Mouse (Mus musculus) yolk sac, embryonic 10.5 days (tissue): ENCODE results near the gene Mus81.

ENCODE experiments used
- DNase-seq: peaks from one replicate; pipeline ENCODE4 v3.0.0-alpha.2; 2017; ENCODE audit warnings: low spot score

Mus81 gene

GRCm38 (mm10) chr19:5445747-5446146 is 42.5 kb downstream of the Mus81 start:
- DNase-seq: no peak

GRCm38 (mm10) chr19:5444954-5445353 is 43.2 kb downstream of the Mus81 start:
- DNase-seq: no peak

DNA sequence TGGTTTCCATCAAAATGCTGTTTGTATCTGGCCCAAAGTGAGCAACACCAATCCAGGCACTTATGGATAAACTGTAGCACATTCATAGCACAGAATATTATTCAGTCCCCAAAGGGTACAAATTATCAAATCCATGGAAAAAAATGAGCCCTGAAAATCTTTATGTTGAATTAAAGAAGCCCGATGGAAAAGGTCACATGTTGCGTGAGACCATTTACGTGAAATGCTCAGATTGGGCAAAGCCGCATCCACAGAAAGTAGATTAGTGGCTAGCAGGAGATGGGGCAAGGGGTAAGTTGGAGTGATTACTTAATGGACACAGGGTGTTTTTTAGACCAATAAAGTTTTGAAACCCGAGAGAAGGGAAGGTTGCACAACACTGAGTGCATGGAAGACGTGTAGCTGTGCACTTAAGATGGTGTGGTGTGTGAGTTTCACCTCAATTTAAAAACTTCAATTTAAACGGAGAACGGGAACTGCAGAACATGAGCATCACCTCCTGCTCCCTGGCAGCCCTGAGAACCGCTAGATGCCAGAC is 43.8 kb downstream of the Mus81 start:
- no peak for DNase-seq

DNA sequence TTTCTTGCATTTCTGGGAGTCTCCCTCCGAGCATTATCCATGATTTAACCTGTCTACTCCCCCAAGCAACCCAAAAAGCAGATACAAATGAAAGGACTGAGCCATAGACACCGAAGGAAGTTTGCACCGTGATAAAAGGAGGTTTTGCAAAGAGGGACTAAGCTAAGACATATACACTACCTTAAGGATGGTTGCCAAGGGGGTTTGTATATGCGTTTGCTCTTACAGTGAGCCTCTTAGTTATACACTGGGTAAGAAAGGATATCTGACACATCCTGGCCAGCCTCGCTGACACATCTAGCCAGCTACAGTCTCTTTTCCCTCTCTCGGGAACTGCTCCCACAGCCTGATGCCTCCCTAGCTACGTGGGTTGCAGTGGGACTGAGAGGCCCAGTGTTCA is 54.3 kb downstream of the Mus81 start:
- no peak for DNase-seq

DNA sequence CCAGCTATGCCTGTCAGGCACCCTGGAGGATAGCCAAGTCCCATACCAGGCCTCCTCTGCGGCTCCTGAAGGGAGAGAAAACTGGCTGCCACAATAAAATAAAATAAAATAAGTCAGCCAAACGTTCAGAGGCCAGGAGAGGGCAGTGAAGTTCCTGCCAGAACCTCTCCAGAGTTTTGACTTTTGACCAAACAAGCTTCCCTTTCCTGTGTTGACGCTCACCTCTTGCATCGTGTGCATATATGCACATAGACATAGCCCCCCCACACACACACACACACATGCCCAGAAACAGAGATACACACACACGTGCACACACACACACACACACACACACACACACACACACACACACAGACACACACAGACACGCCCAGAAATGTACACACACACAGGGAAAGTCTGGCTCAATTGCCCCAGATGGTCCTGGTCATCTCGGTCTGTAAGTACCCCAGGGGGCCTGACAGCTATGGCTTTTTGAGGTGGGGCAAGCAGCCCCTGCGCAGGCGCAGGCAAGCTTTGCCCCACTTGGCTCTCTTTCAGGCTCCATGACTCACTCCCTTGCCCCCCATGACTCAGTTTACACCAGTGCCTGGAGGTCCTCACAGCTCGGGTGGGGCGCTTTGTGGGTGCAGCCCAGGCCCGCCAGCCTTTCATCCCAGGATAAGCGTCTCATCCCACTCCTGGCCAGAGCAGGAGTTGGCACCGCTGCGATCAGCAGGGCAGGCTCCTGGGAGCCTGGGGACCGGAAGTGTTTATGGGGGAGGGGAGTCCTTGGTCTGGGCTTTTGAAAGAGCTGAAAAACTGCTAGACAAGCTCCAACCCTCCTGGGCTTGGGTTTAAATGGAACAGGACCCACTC is 55.0 kb downstream of the Mus81 start:
- peak; percentile 45 for DNase-seq
